Mouse (Mus musculus): ENCODE results near the gene Gm49027. TPM values are rescaled to one million over a fixed set of nuclear protein-coding genes. Genes with fewer than 3 reads are reported as not detected.

Gm49027 gene
- polyA plus RNA-seq, 1 experiment: not detected

DNA sequence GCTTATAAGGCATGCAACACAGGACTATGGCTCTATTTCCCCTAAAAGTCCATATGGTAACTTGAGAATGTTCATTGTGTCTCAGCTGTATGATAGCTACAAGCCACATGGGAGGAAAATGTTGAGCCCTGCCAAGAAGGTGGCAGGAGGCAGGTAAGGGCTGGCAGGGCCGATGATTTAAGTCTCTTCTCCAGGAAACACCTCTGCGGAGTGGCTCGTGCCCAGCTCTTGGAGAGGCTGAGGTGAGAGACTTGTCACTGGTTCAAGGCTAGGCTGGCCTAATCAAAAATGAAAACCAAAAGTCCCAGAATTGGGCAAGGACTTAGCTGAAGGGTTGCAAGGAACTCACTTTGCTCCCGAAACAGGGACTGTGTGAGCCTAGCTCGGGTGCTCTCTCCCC is 15.1 kb downstream of the Gm49027 start, which contains the start of gene B3gnt4:
TSS of gene B3gnt4 (plus strand) at position 301 of the 400 bp plus-strand sequence.
- H3K4me3 ChIP-seq (replicated peaks): no peak within 1 kb of the TSS
- peaks cover 47% of the 10 kb centered on the region for H3K27me3 ChIP-seq (ENCODE audit: control insufficient read depth)
- H3K36me3 ChIP-seq (ENCODE audit: control insufficient read depth): peaks cover 20% of the 10 kb centered on the region
- peaks cover 28% of the 10 kb centered on the region for H3K4me1 ChIP-seq (ENCODE audit: control insufficient read depth)
- no peak for TF ChIP-seq TAL1 (IDR thresholded peaks at IDR 0.05; ENCODE audit: low read length)
- TF ChIP-seq GATA1 (IDR thresholded peaks at IDR 0.05; ENCODE audit: low read length): no peak
- no peaks in the 10 kb centered on the region for H3K9me3 ChIP-seq (ENCODE audit: control insufficient read depth, low read length)

DNA sequence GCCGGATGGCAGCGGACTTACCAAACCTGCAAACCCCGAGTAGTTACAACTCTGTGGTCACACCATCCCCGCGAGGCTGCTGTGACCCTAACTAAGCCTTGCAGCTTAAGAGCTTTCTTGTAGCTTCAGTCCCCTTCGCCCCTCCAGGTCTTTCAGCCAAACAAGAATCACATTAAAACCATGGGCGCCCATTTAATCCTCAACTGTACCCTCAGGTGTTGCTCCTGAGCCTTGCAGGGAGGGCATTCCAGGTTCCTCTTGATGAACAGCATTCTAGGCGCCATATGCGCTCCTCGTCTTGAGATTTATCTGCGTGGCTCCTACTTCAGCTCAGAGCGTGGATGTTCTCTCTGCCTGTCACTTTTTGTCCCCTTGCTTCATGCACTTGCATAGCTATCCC is 16.4 kb downstream of the Gm49027 start:
- no peak for TF ChIP-seq GATA1 (IDR thresholded peaks at IDR 0.05; ENCODE audit: low read length)
- no peak for TF ChIP-seq TAL1 (IDR thresholded peaks at IDR 0.05; ENCODE audit: low read length)
- Histone ChIP-seq H3K9me3 (ENCODE audit: control insufficient read depth, low read length) (no peaks in the 10 kb centered on the region), H3K36me3 (ENCODE audit: control insufficient read depth) (peaks cover 17% of the 10 kb centered on the region), H3K4me3 (replicated peaks) (peak overlapping the region; percentile 54), H3K4me1 (ENCODE audit: control insufficient read depth) (peaks cover 28% of the 10 kb centered on the region), H3K27me3 (ENCODE audit: control insufficient read depth) (peaks cover 53% of the 10 kb centered on the region)

DNA sequence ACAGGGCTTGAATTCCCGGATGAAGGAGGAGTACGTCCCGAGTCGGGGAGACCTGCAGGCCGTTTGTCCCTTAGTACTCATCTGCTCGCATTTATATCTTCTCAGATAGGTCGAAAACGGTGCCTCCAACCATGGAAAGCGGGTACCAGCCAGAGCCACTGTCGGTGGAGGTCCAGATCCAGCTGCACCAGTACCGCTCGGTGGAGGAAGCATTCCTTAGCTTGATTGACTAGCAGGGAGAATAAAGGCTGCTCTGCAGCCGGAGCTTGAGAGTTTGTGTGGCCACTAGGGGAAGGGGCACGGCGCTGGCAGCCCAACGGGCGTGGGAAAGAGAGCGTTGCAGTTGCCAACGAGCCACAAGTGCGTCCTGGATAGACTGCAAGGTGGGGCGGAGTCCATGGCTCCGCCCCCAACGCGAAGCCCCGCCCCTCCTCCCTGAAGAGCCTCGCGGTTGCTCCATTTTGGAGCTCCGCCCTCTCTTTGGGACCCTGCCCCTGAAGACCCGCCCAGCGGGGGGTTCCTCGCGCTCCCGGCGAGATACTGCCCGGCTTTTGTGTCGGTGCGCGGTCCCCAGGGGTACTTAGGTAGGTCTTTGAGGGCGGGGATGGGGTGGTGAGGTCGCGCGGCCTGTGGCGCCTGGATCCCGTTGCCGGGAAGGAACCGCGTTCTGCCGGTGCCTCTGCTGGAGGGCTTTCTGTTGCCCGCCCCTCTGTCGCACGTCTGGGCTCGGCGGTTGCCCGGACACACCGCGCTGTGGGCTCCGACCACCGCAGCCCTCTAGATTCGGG is 17.2 kb downstream of the Gm49027 start:
- Histone ChIP-seq H3K4me3 (replicated peaks) (peak overlapping the region; percentile 54), H3K36me3 (ENCODE audit: control insufficient read depth) (peaks cover 14% of the 10 kb centered on the region), H3K27me3 (ENCODE audit: control insufficient read depth) (peaks cover 57% of the 10 kb centered on the region), H3K9me3 (ENCODE audit: control insufficient read depth, low read length) (no peaks in the 10 kb centered on the region), H3K4me1 (ENCODE audit: control insufficient read depth) (peaks cover 28% of the 10 kb centered on the region)
- TF ChIP-seq TAL1 (IDR thresholded peaks at IDR 0.05; ENCODE audit: low read length) (no peak), GATA1 (IDR thresholded peaks at IDR 0.05; ENCODE audit: low read length) (no peak)

DNA sequence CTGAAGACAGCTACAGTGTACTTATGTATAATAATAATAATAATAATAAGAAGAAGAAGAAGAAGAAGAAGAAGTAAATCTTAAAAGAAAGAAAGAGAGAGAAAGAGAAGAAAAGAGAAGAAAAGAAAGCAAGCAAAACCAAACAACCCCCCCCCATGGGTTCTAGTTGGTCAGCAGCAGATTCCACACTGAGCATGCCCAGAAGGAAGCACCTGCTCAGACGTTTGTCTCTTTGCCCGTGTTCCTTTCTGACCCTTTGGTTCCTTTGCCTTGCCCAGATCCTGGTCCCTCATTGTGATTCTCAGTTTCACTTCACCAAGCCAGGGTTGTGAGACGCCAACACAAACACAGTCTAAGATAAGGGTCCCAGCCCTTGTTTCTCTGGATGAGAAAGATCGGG is 23.3 kb downstream of the Gm49027 start:
- H3K4me3 ChIP-seq (replicated peaks): no peak overlapping the region
- no peaks in the 10 kb centered on the region for H3K9me3 ChIP-seq (ENCODE audit: control insufficient read depth, low read length)
- TF ChIP-seq GATA1 (IDR thresholded peaks at IDR 0.05; ENCODE audit: low read length): no peak
- H3K27me3 ChIP-seq (ENCODE audit: control insufficient read depth): peaks cover 45% of the 10 kb centered on the region
- peaks cover 6% of the 10 kb centered on the region for H3K4me1 ChIP-seq (ENCODE audit: control insufficient read depth)
- no peaks in the 10 kb centered on the region for H3K36me3 ChIP-seq (ENCODE audit: control insufficient read depth)

DNA sequence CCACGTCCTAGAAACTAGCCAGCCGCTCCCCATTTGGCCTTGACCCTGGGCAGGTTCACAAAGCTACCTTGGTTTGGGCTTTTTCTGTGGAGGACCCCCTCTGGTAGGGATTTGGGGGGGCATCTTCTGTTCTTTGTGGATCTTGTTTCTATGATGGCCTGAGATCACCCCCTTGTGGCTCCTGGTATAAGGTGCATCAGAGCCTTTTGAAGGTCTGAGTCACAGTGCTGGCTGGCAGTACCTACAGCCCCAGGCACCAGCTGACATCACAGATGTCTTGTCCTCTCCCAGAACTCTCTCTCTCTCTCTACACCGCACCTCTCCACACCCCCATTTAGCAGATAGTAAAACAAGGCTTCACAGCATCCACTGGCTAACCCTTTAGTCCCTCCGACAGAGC is 25.6 kb downstream of the Gm49027 start:
- Histone ChIP-seq H3K9me3 (ENCODE audit: control insufficient read depth, low read length) (no peaks in the 10 kb centered on the region), H3K27me3 (ENCODE audit: control insufficient read depth) (peaks cover 29% of the 10 kb centered on the region), H3K4me3 (replicated peaks) (no peak overlapping the region), H3K36me3 (ENCODE audit: control insufficient read depth) (no peaks in the 10 kb centered on the region), H3K4me1 (ENCODE audit: control insufficient read depth) (peaks cover 6% of the 10 kb centered on the region)
- TF ChIP-seq TAL1 (IDR thresholded peaks at IDR 0.05; ENCODE audit: low read length): no peak
- TF ChIP-seq GATA1 (IDR thresholded peaks at IDR 0.05; ENCODE audit: low read length): no peak

DNA sequence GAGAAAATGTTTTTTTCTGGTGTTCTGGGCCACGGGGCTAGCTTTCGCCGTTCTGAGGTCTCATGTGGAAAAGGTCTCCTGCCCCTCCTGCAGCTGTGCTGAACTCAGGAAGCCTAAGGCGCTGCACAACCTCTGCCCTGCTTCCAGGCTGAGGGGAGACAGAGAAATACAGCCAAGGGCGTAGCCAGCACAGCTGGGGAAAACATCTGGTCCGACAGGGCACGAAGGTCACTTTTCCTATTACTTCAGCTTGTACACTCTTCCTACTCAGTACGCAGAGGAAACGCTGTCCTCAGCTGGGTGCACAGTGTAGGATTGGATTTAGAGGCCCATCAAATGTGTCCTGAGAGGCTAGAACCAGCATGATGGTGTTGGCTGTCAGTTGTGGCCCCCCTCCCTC is 35.4 kb downstream of the Gm49027 start:
- no peak for TF ChIP-seq GATA1 (IDR thresholded peaks at IDR 0.05; ENCODE audit: low read length)
- TF ChIP-seq TAL1 (IDR thresholded peaks at IDR 0.05; ENCODE audit: low read length): no peak
- Histone ChIP-seq H3K9me3 (ENCODE audit: control insufficient read depth, low read length) (no peaks in the 10 kb centered on the region), H3K36me3 (ENCODE audit: control insufficient read depth) (no peaks in the 10 kb centered on the region), H3K4me1 (ENCODE audit: control insufficient read depth) (no peaks in the 10 kb centered on the region), H3K27me3 (ENCODE audit: control insufficient read depth) (peaks cover 17% of the 10 kb centered on the region), H3K4me3 (replicated peaks) (no peak overlapping the region)

DNA sequence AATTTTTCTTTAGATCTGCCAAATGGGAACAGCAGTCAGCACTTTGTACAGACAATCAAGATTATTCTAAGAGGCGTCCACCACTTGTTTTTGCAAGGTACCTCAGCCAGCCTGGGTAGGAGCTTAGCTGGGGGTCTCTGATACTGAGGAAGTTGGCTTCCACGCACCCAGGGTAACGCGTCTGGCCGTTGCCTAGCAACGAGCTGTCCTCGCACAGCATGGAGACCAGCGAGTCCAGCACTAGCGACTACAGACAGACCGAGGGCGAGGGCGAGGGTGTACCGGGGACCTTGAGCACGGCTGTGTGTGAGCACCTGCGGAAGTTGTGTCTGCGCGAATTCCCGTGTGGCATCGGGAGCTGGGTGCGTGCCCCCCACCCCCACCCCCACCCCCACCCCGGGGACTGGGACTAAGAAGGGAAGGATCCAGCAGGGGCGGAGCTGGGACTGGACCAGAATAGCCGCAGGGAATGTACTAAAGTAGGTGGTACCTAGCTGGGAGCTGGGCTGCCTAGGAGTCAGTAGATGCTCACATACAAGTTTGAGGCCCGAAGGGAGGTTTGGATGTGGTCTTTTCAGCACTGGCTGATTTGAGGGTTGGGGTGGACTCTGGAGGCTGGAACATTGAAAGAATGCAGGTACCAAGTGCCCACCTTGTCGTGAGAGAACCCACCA is 36.0 kb downstream of the Gm49027 start, which contains the start of the genes Lrrc43 and Il31:
TSS of gene Lrrc43 (plus strand) at position 194 of the 674 bp plus-strand sequence.
TSS of gene Il31 (minus strand) at position 378 of the 674 bp plus-strand sequence.
- Histone ChIP-seq H3K36me3 (ENCODE audit: control insufficient read depth) (no peaks in the 10 kb centered on the region), H3K4me3 (replicated peaks) (no peak within 1 kb of the TSS), H3K9me3 (ENCODE audit: control insufficient read depth, low read length) (no peaks in the 10 kb centered on the region), H3K27me3 (ENCODE audit: control insufficient read depth) (peaks cover 17% of the 10 kb centered on the region), H3K4me1 (ENCODE audit: control insufficient read depth) (no peaks in the 10 kb centered on the region)
- TF ChIP-seq TAL1 (IDR thresholded peaks at IDR 0.05; ENCODE audit: low read length) (no peak), GATA1 (IDR thresholded peaks at IDR 0.05; ENCODE audit: low read length) (no peak)

DNA sequence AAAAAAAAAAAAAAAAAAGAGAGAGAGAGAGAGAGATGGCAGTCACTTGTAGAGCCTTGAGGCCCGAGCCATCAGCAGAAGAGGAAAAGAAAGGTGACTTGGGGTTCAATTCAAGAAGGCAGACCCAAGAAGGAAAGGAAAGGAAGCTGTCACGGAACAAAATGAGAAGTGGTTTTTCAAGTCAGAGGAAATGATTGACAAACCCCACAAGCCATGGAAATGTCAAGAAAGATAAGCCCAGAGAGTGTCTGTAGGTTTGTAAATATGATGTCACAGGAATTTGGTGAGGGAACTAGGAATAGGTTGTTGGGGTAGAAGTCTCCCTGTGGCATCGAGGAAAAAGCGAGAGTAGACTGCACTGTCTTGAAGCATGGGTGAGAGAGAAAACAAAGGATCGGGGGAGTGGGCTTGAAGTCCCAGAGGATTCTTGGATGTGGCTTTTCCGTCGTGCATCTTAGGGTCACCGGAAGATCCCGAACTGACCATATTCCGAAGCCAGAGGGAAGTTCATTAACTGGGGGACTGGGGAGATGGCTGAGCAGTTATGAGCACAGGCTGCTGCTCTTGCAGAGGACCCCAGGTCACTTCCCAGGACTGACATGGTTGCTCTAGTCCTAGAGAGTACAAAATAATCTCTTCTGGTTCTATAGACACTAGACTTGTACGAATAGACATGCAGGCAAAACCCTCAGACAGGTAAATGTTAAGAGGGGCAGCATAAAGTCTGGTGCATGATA is 37.5 kb downstream of the Gm49027 start:
- Histone ChIP-seq H3K4me1 (ENCODE audit: control insufficient read depth) (no peaks in the 10 kb centered on the region), H3K4me3 (replicated peaks) (no peak overlapping the region), H3K9me3 (ENCODE audit: control insufficient read depth, low read length) (no peaks in the 10 kb centered on the region), H3K36me3 (ENCODE audit: control insufficient read depth) (no peaks in the 10 kb centered on the region), H3K27me3 (ENCODE audit: control insufficient read depth) (peaks cover 17% of the 10 kb centered on the region)
- TF ChIP-seq GATA1 (IDR thresholded peaks at IDR 0.05; ENCODE audit: low read length): no peak
- no peak for TF ChIP-seq TAL1 (IDR thresholded peaks at IDR 0.05; ENCODE audit: low read length)

DNA sequence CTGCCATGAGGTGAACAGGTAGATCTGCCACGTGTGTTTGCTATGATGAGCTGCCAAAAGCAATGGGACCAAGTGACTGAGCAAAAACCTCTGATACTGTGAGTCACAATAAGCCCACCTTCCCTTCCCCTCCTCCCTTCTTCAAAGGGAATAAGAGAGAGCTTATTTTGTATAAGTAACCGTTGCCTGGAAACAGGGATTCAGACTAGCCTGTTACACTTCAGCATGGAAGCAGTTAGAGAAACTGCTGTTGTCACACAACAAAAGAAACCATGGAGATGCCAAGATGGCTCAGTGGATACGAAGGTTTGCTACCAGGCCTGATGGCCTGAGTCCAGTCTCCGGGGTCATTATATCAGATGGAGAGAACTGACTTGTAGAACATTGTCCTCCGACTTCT is 51.5 kb downstream of the Gm49027 start:
- TF ChIP-seq GATA1 (IDR thresholded peaks at IDR 0.05; ENCODE audit: low read length) (no peak), TAL1 (IDR thresholded peaks at IDR 0.05; ENCODE audit: low read length) (no peak)
- peaks cover 20% of the 10 kb centered on the region for H3K27me3 ChIP-seq (ENCODE audit: control insufficient read depth)
- H3K9me3 ChIP-seq (ENCODE audit: control insufficient read depth, low read length): no peaks in the 10 kb centered on the region
- H3K4me3 ChIP-seq (replicated peaks): no peak overlapping the region
- no peaks in the 10 kb centered on the region for H3K36me3 ChIP-seq (ENCODE audit: control insufficient read depth)
- no peaks in the 10 kb centered on the region for H3K4me1 ChIP-seq (ENCODE audit: control insufficient read depth)
